Mouse (Mus musculus) embryonic fibroblast, embryonic 13.5 days (primary cell): ENCODE data around the gene Arhgap24. TPM values are rescaled to one million over a fixed set of nuclear protein-coding genes. Genes with fewer than 3 reads are reported as not detected.

ENCODE experiments used
- H3K27ac ChIP-seq: 2 replicates; pipeline ENCODE4 v1.5.1; 2012; ENCODE audit warnings: low read length, control low read depth, inconsistent platforms; ENCODE audit not compliant: insufficient read depth
- H3K4me1 ChIP-seq: 2 replicates; pipeline ENCODE4 v1.6.1; 2011; ENCODE audit warnings: low read length; ENCODE audit not compliant: control insufficient read depth, insufficient read depth
- H3K4me3 ChIP-seq: 2 replicates; pipeline ENCODE4 v1.5.1; 2011; ENCODE audit warnings: mild to moderate bottlenecking, control low read depth, low read length; ENCODE audit not compliant: insufficient read depth
- CTCF ChIP-seq: IDR thresholded peaks from 2 replicates; pipeline ENCODE4 v1.5.1; 2011; ENCODE audit warnings: mild to moderate bottlenecking, control low read depth, low read length, moderate library complexity, borderline replicate concordance; ENCODE audit not compliant: insufficient read depth
- POLR2A ChIP-seq: IDR thresholded peaks from 2 replicates; pipeline ENCODE4 v1.6.1; 2011; ENCODE audit warnings: low read depth, mild to moderate bottlenecking, control low read depth, low read length, moderate library complexity
- polyA plus RNA-seq: library from polyadenylated mRNA; stranded (reverse); fragments of >200 nt; gene quantifications from 2 replicates; pipeline ENCODE4 v1.2.4, GENCODE M21; 2011; ENCODE audit warnings: low read depth; ENCODE audit not compliant: missing spikeins, insufficient read length

Gene Arhgap24
- polyA plus RNA-seq, 1 experiment: 27.1 TPM

GRCm38 (mm10) chr5:102888482-102889162, 407.4 kb downstream of the Arhgap24 start:
- H3K4me1 ChIP-seq: no peaks in the 10 kb centered on the region
- no peak overlapping the region for H3K4me3 ChIP-seq
- H3K27ac ChIP-seq: no peak overlapping the region
- TF ChIP-seq POLR2A (no peak), CTCF (no peak)

- Histone ChIP-seq H3K4me3 (no peak overlapping the region), H3K27ac (no peak overlapping the region), H3K4me1 (no peaks in the 10 kb centered on the region)
- TF ChIP-seq POLR2A: no peak
- no peak for TF ChIP-seq CTCF
These were observed 407.9 kb downstream of the Arhgap24 start for GRCm38 (mm10) chr5:102889163-102889488.

GRCm38 (mm10) chr5:102892226-102892625, 411.0 kb downstream of the Arhgap24 start:
- no peak for TF ChIP-seq CTCF
- no peak for TF ChIP-seq POLR2A
- Histone ChIP-seq H3K27ac (no peak overlapping the region), H3K4me1 (no peaks in the 10 kb centered on the region), H3K4me3 (no peak overlapping the region)

GRCm38 (mm10) chr5:102898301-102898700, 417.1 kb downstream of the Arhgap24 start:
- no peaks in the 10 kb centered on the region for H3K4me1 ChIP-seq
- TF ChIP-seq POLR2A (no peak), CTCF (no peak)
- H3K4me3 ChIP-seq: no peak overlapping the region
- no peak overlapping the region for H3K27ac ChIP-seq

- Histone ChIP-seq H3K4me1 (no peaks in the 10 kb centered on the region), H3K27ac (no peak overlapping the region), H3K4me3 (no peak overlapping the region)
- TF ChIP-seq POLR2A (no peak), CTCF (no peak)
These were observed 418.6 kb downstream of the Arhgap24 start for GRCm38 (mm10) chr5:102899680-102900215.

- H3K4me1 ChIP-seq: no peaks in the 10 kb centered on the region
- no peak overlapping the region for H3K27ac ChIP-seq
- no peak overlapping the region for H3K4me3 ChIP-seq
- TF ChIP-seq CTCF (no peak), POLR2A (no peak)
These were observed 420.0 kb downstream of the Arhgap24 start for GRCm38 (mm10) chr5:102901176-102901575.

GRCm38 (mm10) chr5:102903487-102903886, 422.3 kb downstream of the Arhgap24 start:
- Histone ChIP-seq H3K4me1 (no peaks in the 10 kb centered on the region), H3K27ac (no peak overlapping the region), H3K4me3 (no peak overlapping the region)
- TF ChIP-seq POLR2A: no peak
- TF ChIP-seq CTCF: no peak

- Histone ChIP-seq H3K4me3 (no peak overlapping the region), H3K4me1 (no peaks in the 10 kb centered on the region), H3K27ac (no peak overlapping the region)
- TF ChIP-seq CTCF (no peak), POLR2A (no peak)
These were observed 422.9 kb downstream of the Arhgap24 start for GRCm38 (mm10) chr5:102904066-102904465.

GRCm38 (mm10) chr5:102905441-102906211, 424.4 kb downstream of the Arhgap24 start:
- no peak overlapping the region for H3K4me3 ChIP-seq
- no peak overlapping the region for H3K27ac ChIP-seq
- no peaks in the 10 kb centered on the region for H3K4me1 ChIP-seq
- TF ChIP-seq POLR2A: no peak
- TF ChIP-seq CTCF: no peak

GRCm38 (mm10) chr5:102920199-102920598, 439.0 kb downstream of the Arhgap24 start:
- Histone ChIP-seq H3K27ac (no peak overlapping the region), H3K4me3 (no peak overlapping the region), H3K4me1 (no peaks in the 10 kb centered on the region)
- no peak for TF ChIP-seq CTCF
- no peak for TF ChIP-seq POLR2A

- H3K27ac ChIP-seq: no peak overlapping the region
- H3K4me3 ChIP-seq: no peak overlapping the region
- no peaks in the 10 kb centered on the region for H3K4me1 ChIP-seq
- no peak for TF ChIP-seq CTCF
- no peak for TF ChIP-seq POLR2A
These were observed 445.6 kb downstream of the Arhgap24 start for GRCm38 (mm10) chr5:102926786-102927185.
